Mouse (Mus musculus): ENCODE results near the gene Eef1b2.

Eef1b2 gene

DNA sequence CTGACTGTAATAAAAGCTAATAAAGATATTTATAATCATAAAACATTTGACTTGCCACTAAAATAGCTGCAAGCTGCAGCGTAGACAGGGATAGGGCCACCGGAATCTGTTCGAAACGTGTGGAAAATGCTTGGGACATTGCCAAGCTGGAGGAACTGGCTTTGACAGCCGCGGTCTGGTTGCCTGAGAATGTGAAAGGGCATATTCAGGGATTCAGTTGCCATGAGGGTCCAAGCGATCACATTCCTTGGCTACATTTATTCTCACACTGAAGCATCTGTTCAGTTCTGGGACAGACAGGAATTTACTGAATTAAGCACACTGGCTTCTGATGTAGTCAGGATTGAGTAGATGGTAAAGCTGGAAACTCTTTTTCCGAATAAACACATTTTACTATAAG lies 14.2 kb downstream of the Eef1b2 start:
- no peak for DNase-seq (ENCODE audit: extremely low read depth, insufficient read length, low spot score)

DNA sequence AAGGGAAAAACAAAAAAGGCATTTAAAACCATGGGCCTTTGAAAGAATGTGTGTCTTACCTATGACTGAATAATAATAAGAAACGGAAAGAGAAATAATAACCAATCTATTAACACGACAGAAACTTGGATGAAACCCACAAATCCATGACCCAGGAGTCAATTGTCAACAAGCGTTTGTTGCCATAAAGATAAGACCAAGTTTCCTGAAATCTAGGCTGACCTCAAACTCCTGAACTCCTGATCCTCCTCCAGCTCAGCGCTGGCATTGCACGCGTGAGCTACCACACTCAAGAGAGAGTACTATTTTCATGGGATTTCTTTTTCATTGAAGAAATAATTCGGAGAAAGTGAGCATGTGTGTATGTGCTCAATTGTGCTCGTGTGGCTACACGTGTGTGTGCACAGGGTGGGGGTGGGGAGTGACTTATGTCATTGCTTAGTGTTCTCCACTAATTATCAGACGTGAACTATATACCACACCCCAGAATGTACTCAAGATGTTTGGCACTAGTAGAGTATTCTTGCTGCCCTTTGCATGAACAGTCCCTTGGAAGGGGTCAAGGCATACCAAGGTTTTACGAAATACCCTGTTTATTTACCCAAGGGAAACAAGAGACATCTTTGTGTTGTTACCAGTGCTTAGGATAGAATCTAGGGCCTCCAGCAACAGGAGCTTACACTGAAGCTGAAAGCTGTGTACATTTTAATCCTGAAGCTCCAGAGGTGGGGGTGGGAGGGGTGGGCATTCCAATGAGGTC lies 15.9 kb downstream of the Eef1b2 start:
- DNase-seq (ENCODE audit: extremely low read depth, insufficient read length, low spot score), result no peak

DNA sequence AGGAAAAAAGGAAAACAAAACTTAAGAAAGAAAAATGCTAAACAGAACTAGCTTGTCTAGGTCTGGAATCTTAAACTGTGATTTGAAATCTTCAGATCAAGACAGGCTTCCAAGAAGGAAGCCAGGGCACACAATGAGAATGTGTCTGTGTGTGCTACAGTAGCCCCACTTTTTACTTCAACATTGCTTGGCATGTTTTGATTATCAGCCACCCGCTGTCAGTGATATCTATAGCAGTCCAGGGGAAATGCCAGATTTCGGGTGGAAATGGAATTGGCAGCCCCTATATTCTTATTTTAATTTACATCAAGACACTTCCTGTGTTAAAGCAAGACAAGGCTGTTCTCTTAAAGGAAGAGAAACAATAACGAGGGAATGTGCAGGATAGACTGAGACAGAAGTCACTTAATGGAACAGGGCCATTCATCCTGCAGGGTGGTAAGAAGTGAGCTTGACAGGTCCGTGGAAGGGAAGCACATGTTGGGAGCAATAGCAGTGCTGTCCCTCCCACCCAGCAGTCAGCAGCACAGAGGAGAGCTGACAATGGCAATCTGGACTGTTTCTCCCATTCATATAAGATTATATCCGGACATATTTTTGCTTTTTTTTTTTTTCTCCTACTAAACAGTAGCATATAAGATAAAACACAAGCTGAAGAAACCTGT lies 19.4 kb downstream of the Eef1b2 start:
- DNase-seq (ENCODE audit: extremely low read depth, insufficient read length, low spot score), result no peak

DNA sequence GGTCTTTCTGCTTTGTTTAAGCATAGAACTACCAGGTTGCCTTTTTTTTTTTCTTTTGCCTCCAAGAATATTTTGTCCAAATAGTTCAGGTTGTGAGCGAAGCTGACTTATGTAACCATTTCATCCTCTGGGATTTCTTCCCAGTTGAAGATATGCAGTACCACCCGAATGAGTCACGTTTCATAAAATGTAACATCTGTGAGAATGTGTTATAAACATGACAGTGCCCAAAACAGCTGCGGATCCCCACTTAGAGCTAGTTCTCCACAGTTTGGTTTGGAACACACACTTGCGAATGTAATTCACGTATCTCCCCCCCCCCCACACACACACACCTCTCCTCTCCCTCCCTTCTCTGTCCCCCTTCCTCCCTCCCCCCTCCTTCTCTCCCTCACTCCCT lies 22.8 kb downstream of the Eef1b2 start:
- no peak for DNase-seq (ENCODE audit: extremely low read depth, insufficient read length, low spot score)

DNA sequence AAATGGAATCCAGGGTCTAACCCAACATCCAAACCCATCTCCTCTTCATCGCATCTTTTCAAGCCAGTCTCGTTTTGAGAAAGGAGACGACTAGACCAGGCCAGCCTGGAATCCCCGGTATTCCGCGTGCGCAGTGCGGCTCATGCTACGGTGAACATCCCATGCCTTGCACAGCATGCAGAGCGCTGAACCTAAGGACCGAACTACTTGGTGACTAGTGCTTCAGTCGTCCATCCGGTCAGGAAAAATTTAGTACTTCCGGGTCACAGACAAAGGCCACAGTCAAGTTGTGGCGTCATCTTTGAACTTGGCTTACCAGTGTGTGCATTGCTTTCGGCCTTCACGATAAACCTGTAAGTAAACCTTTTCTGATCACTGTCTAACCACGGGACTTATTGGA lies 23.7 kb downstream of the Eef1b2 start:
- no peak for DNase-seq (ENCODE audit: extremely low read depth, insufficient read length, low spot score)

DNA sequence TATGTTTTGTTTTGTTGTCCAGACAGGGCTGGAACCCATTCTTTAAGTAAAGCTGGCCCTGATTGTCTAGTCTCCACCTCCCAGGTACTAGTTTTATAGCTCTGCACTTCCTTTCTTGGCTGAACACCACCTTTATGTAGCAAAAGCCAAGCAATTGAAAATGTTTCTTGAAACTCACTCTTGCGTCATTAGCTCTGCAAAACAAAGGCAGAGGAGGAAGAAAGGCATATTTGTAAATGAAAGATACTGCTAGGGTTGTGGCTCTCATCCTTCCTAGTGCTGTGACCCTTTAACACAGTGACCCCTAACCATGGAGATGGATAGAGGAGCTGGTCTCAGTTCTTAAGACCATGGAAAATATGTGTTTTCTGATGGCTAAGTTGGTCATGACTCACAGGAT lies 25.0 kb downstream of the Eef1b2 start:
- no peak for DNase-seq (ENCODE audit: extremely low read depth, insufficient read length, low spot score)

DNA sequence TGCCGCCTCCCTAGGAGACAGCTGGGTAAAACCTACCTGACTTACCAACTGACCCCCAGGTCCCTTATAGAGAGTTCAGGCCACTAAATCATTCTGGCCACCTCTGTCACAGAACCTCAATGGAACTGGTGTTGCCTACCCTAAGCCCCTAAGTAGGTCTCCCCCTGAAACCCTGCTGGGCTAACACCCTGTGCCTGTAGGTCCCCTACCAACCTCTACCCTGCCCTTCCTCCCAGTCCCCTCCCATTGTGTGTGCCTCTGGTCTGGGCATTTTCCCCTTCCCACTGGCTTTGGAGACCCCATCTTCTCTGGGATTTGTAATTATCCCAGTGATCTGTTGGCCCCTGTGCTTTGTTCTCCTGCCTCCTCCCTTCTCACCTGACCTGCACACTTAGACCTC lies 26.8 kb downstream of the Eef1b2 start:
- DNase-seq (ENCODE audit: extremely low read depth, insufficient read length, low spot score), result no peak

DNA sequence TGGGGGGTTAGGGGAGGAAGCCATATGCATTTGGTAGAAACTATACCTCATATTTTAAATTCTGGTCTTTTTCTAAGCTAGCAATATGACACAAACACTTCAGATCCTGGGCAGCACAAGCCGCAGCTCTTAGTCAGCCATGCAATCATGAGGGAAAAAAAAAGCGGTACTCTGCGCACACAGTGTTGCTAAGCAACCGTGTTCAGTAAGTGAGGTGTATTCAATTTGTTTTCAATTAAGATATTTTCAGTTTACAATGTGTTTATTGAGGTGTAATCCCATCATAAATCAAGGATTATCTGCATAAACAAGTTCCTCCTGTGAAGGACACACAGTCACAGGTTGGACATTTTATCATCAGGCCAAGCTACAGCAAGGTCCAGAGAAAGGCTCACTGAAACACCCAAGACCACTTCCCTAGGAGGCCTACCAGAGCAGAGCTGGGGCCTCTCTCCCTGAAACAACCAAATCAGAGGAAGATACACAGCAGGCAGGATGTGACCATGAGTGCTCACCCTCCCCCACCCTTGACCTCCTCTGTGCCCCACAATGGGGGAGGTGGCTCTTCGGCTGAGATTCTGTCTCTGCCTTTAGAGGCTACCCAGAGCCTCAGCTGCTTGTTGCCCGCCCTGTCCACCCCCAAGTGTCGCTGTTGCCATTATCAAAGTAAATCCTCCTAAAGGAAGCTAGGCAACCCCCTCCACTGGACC lies 27.5 kb downstream of the Eef1b2 start:
- DNase-seq (ENCODE audit: extremely low read depth, insufficient read length, low spot score), result no peak

DNA sequence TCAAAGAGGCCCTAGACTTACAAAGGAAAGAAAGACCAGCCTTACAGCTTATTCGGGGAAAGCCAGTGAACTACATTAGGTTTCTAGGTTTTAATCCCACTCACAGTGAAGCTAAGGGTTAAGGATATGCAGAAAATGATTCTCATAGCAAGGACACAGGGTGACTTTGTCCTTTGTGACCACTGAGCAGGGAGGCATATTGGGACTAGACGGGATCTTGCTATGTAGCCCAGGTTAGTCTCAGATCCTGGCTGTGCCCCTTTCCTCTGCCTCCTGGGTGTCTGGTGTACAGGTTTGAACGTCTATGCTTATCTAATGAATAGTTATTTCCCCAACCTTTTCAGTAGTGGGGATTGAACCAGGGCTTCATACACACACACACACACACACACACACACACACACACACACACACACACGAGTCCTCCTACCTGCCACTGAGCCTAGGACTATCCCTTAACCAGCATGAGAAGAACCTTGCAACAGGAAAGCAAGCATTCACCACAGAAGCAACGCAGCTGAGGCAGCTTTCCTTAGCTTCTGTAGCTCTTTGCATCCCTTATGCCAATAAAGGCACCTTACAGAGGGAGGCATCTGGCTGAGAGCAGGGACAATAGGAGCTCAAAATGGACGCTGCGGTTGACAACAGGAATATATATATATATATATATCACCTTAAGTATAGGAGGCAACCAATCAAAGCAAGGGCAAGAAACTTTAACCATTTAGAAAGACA lies 28.2 kb downstream of the Eef1b2 start:
- no peak for DNase-seq (ENCODE audit: extremely low read depth, insufficient read length, low spot score)

DNA sequence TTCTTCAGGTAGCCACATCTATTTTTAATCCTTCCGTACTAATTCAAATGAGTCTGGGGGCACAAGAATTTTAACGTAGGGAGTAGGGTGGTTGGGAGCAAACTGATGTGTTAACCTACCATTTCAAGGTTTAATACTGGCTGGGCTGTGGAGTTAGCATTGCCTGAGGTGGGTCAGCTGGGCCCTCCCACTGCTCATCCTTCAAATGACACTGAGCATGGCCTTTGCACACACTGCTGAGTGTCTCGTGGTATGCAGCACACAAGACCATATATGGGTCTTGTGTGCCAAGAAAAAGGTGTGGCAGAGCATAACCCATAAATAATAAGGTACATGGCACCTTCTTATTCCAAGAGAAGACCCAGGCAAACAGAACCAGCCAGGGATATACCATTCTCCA lies 31.0 kb downstream of the Eef1b2 start:
- DNase-seq (ENCODE audit: extremely low read depth, insufficient read length, low spot score), result no peak

DNA sequence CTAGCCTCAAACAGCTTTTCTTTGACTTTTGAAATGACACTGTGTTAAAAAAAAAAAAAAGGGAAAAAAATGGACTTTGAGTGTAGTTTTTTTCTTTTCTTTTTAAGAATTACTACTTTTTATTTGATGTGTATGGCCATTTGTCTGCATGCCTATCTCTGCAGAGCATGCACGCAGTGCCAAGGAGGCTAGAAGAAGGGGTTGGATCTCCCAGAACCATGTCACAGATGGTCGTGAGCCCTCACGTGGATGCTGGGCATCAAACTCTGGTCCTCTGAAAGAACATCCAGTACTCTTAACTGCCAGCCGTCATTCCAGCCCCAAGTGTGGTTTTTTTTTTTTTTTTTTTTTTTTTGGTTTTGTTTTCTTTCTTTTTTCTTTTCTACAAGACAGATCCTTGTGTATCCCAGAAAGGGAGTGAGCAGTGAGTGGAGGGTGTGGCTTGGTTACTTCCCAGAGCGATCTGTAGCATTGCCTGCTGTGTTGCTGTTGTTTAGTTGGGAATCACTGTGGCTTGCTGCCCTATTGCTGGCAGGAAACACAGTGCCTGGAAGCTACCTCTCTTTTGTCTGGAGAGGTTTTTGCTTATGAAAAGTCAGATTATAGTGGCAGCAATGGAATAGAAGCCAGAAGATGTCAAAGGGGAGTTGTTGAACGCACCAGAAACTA lies 33.4 kb downstream of the Eef1b2 start:
- DNase-seq (ENCODE audit: extremely low read depth, insufficient read length, low spot score), result no peak

DNA sequence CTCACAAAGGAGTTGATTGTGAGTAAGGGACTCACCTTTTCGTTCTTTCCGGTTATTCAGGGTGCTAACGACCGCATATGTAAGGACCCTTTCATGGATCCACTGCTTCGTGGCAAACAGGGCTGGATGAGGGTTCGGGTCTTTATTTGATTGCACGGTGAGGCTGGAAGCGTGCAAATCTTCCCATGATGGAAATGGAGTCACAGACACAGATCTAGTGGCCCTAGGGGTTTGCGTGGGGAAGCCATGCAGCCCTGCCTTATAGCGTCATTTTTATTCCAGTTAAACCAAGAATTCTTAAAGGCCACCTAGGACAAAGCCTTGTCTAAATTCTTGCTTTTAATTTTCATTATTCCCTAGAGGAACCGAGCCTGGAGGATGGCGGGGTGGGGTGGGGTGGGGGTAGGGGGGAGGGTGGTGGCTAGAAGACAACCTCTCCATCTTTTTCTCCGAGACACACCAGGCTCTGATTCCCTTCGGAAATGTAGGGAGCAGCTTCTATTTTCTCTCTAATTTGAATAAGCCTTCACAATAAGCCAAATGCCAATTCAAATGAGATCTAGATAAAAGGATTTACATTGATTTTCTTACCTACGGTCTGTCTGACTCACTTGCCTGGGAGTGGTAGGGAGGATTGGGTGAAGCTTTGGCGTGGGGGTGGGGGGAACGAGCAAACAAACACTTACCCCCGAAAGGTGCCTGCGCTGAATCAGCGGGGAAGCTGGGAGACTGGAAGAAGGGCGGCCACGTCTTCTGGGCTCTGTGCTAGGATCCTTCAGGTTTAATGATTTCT lies 37.0 kb downstream of the Eef1b2 start:
- DNase-seq (ENCODE audit: extremely low read depth, insufficient read length, low spot score), result no peak

DNA sequence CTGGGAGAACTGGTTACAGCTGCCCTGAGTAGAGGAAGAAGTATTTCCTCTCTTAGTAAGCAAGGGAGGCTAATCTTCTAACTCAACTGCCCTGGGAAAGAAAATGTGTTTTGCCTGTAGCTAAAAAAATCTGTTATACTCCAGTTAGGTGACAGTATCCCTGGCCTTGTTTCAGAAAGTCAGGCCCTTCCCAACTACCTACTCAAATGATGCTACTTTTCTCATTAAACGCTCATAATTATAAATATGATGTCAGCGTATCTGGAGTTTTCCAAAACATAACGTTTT lies 37.6 kb downstream of the Eef1b2 start, which contains the start of gene Gpr1:
Gene Gpr1 (minus strand): TSS at position 273 of the 288 bp plus-strand sequence.
- DNase-seq (ENCODE audit: extremely low read depth, insufficient read length, low spot score), result no peak

DNA sequence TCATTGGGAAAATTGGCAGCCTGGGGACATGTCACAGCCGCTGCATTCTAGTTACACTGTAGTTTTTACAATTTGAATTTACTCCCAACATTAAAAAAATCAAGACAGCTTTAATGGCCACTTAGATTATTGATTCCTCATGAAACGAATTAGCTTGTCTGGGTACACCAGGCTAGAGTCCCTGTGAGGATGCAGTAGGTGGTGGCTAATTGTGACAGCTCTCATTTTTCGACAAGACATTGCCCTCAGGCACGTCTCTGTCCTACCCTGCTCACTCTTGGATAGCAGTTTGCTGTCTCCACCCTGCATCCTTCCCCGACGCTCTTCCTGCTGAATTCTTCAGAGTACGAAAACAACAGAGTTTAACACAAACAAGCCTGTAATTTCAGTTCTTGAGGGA lies 38.0 kb downstream of the Eef1b2 start:
- no peak for DNase-seq (ENCODE audit: extremely low read depth, insufficient read length, low spot score)

DNA sequence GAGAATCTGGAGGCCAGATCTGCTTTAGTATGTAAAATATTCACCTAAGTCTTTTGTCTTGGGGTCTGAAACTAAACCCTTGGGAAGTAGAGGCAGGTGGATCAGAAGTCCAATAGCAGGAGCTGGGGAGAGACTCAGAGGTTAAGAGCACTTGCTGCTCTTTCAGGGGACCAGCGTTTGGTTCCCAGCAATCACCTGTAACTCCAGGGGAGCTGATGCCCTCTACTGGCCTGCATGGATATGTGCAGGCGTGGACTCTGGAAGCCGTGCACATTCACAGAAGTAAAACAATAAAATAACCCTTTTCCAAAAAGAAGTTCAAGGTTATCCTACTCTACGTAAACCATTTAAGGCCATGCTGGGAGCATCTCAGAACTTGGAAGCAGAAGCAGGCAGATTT lies 42.7 kb downstream of the Eef1b2 start:
- DNase-seq (ENCODE audit: extremely low read depth, insufficient read length, low spot score), result no peak

DNA sequence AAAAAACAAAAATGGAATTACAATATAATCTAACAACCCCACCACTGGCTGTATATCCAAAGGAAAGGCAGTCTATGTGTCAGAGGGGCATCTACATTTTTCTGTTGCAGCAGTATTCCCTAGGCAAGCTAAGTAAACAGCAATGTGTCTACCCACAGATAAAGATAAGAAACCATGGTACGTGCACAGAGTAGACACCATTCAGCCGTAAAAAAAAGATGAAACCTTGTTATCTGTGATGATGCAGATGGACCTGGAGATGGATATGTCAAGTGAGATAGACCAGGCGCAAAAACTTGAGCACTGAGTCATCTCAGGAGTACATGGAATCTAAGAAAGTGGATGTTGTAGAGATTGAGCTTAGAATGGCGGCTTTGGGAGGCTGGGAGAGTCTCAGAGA lies 48.4 kb downstream of the Eef1b2 start:
- no peak for DNase-seq (ENCODE audit: extremely low read depth, insufficient read length, low spot score)

DNA sequence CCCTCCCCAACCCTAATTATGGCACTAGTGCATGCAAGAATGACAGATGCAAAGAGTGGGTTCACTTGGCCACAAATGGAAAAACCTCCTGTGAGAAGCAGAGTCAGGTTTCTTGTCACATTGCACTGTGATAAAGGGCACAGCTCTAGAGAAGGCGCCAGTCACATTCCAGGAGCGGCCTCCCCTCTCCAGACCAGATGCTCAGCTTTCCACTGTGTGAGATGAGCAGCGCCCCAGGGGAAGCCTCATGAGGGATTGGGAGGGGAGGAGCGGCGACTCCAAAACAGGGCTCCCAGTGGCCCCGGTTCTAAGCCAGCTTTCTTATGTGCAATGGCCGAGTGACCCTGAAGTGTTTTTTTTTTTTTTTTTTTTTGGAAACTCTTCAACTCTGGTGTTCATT lies 49.3 kb downstream of the Eef1b2 start:
- no peak for DNase-seq (ENCODE audit: extremely low read depth, insufficient read length, low spot score)

DNA sequence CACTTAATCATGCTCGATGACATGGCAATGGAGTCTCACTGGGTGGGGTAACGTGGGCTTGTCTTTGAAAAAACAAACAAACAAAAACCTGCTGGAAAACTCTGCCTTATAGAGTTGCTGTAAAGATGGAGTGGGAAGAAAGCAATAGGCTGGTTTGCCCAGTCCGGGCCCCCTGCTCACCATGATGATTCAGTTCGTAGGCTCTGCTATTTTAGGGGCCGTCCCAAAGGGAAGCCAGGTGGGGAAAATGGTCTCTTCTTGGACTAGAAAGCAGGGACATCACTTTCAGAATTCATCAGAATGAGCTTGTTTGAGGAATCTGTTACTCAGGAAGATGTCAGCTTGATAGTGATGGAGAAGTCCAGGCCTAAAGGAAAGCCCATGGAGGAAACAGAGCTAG lies 50.6 kb downstream of the Eef1b2 start:
- DNase-seq (ENCODE audit: extremely low read depth, insufficient read length, low spot score), result no peak
